Mouse (Mus musculus) C2C12 (cell line): ENCODE measurements around the gene Mpv17.

ENCODE experiments used
- CTCF ChIP-seq: IDR thresholded peaks from one replicate; pipeline ENCODE4 v1.5.1; 2011; ENCODE audit not compliant: control insufficient read depth, insufficient read depth, insufficient read length
- MYOG ChIP-seq: IDR thresholded peaks from one replicate; pipeline ENCODE4 v1.6.1; 2011; ENCODE audit not compliant: control insufficient read depth, insufficient read length; ENCODE audit errors: extremely low read depth
- USF1 ChIP-seq: IDR thresholded peaks from one replicate; pipeline ENCODE4 v1.6.1; 2011; ENCODE audit warnings: low read depth, mild to moderate bottlenecking, control low read depth, moderate library complexity

DNA sequence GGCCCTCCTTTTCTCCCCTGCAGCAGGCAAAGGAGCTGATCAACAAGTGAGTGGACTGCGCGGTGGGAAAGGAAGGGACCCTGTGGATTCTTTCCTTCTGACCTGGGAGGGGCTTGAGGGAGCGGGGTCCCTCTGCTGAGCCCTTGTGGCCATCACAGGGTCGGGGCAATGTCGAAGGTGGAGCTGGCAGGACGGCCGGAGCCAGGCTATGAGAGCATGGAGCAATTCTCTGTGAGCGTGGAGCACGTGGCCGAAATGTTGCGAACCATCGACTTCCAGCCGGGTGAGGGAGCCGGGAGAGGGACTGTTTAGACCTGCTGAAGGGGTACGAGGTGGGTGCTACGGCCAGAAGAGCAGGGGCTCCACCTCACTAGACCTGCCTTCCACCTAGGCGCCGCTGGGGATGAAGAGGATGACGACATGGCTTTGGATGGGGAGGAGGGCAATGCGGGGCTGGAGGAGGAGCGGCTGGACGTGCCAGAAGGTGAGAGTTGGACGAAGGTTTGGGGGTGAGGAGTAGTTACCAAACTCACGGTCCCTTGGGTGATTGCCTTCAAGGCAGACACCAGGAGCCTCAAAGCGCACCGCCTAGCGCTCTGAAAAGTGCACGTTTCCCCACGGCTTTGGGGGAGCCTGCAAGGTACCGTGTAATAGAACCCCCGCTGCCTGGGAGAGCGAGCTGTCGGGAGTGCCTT is 17.2 kb downstream of the Mpv17 start:
- no peak for TF ChIP-seq CTCF
- no peak for TF ChIP-seq MYOG
- TF ChIP-seq USF1 = no peak
